Mouse (Mus musculus) E14TG2a.4 (cell line): ENCODE data around the gene Slc6a16.

Experiments
- CTCF ChIP-seq: conservative IDR thresholded peaks from 2 replicates; pipeline ENCODE4 v1.5.1; 2014; ENCODE audit warnings: low read length
- POU5F1 ChIP-seq: IDR thresholded peaks from 2 replicates; pipeline ENCODE4 v1.6.1; 2014; ENCODE audit warnings: low read length, borderline replicate concordance

DNA sequence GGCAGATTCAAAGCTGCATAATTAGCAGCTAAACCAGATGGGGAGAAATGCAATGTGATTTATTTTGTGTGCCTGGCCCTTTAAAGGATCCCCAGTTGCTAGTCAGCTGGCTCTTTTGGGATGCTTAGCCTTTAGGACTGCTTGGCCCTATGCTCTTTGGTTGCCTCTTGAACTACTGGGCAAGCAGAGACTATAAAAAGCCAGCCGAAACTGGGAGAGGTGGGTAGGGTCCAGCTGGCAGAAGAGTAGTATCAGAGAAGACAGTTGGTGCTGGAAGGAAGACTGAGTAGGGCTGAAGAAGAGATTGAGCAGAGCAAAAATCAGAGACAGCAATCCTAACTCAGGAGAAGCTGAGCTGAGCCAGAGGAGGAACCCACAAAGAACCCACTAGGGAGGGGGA is 55.7 kb downstream of the Slc6a16 start:
- TF ChIP-seq POU5F1: no peak
- no peak for TF ChIP-seq CTCF
